Mouse (Mus musculus) thymus, adult 2 months (tissue): ENCODE measurements around the gene Nrg3. TPM values are rescaled to one million over a fixed set of nuclear protein-coding genes. Genes with fewer than 3 reads are reported as not detected.

Experiments used
- DNase-seq: peaks from one replicate; pipeline ENCODE4 v3.0.0; 2021
- H3K27ac ChIP-seq: fragments of 200-500 bp; 2 replicates; pipeline ENCODE4 v1.5.1; 2012; ENCODE audit warnings: low read length, control low read depth; ENCODE audit not compliant: control insufficient read depth, insufficient read depth
- H3K27me3 ChIP-seq: fragments of 200-500 bp; 2 replicates; pipeline ENCODE4 v1.6.1; 2012; ENCODE audit warnings: mild to moderate bottlenecking, low read length, moderate library complexity, mixed read lengths; ENCODE audit not compliant: control insufficient read depth, insufficient read depth
- H3K36me3 ChIP-seq: fragments of 200-500 bp; 2 replicates; pipeline ENCODE4 v1.6.1; 2012; ENCODE audit warnings: mild to moderate bottlenecking, low read length, moderate library complexity; ENCODE audit not compliant: control insufficient read depth, insufficient read depth
- H3K4me1 ChIP-seq: fragments of 200-500 bp; replicated peaks from 2 replicates; pipeline ENCODE4 v1.6.1; 2012; ENCODE audit warnings: low read length; ENCODE audit not compliant: control insufficient read depth, insufficient read depth
- H3K4me3 ChIP-seq: fragments of 200-500 bp; 2 replicates; pipeline ENCODE4 v1.5.1; 2012; ENCODE audit warnings: mild to moderate bottlenecking, low read length, control low read depth, moderate library complexity; ENCODE audit not compliant: control insufficient read depth, insufficient read depth
- CTCF ChIP-seq: fragments of 200-500 bp; IDR thresholded peaks from 2 replicates; pipeline ENCODE4 v1.5.1; 2012; ENCODE audit warnings: mild to moderate bottlenecking, control low read depth, low read length, moderate library complexity, borderline replicate concordance; ENCODE audit not compliant: control insufficient read depth, poor library complexity, insufficient read depth; ENCODE audit errors: extremely low read depth
- POLR2A ChIP-seq: fragments of 200-500 bp; IDR thresholded peaks from 2 replicates; pipeline ENCODE4 v1.6.1; 2012; ENCODE audit warnings: mild to moderate bottlenecking, low read length, control low read depth, moderate library complexity; ENCODE audit not compliant: control insufficient read depth, poor library complexity, insufficient read depth; ENCODE audit errors: extremely low read depth
- WGBS: fragments of 180-500 bp; shearing (Covaris S2); methylation state at CpG from one replicate; pipeline ENCODE4 v1.1.7; 2018; 5-methylcytosine and 5-hydroxymethylcytosine counted together
- polyA plus RNA-seq: library from polyadenylated mRNA; depleted of rRNA; stranded (reverse); fragments of >200 nt; gene quantifications from 2 replicates; pipeline ENCODE4 v1.2.3, GENCODE M21; 2012

Gene Nrg3
- polyA plus RNA-seq, 1 experiment: not detected

DNA sequence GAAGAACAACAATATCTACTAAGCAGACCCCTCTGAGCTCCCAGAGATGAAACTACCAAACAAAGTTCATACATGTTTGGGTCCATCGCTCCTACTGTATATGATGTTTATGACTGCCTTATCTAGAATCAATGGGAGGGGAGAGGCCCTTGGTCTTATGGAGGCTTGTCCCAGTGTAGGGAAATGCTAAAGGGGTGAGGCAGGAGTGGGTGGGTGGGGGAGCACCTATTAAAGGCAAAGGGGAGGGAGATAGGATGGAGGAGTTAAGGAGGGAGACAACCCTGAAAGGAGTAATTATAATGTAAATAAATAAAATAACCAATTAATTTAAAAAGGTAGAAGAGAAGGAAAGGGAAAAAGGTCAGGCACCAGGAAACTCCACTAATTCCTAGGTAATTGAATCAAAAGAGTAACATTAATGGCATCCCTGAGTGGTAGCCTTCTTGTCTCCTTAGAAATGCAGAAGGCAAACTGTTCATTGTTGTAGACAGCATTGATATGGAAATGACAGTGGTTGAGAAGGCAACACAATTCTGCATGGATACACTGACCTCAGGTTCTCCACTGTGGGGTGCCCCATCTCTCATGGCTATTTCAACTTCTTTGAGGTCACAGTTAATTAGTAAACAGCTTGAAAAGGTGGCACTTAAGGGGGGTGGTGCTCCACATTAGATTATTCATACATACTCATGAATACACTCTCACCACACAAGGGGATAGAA lies 1152.1 kb downstream of the Nrg3 start:
- H3K27me3 ChIP-seq: no peaks in the 10 kb centered on the region
- WGBS: 95% methylated on average over 1 of the region's 1 CpGs

More for the DNA sequence above, 1152.1 kb downstream of the Nrg3 start:
- no peak overlapping the region for H3K27ac ChIP-seq
- no peaks in the 10 kb centered on the region for H3K4me1 ChIP-seq
- H3K4me3 ChIP-seq: no peak overlapping the region
- no peak for DNase-seq
- H3K36me3 ChIP-seq: no peaks in the 10 kb centered on the region
- no peak for TF ChIP-seq POLR2A
- TF ChIP-seq CTCF: no peak
